Mouse (Mus musculus): ENCODE measurements around the gene Csnk1d. TPM values are rescaled to one million over a fixed set of nuclear protein-coding genes. Genes with fewer than 3 reads are reported as not detected.

Gene Csnk1d
- 100 to 1,000 TPM; 115 TPM for total RNA-seq (2021)
- long read RNA-seq, transcript Csnk1d-201 (9 exons, 3,675 nt) = major isoform, 42 of 99 reads
- long read RNA-seq, transcript Csnk1d-202 (10 exons, 3,500 nt) = minor isoform, 20 of 99 reads
- long read RNA-seq, partial matches to known transcripts = 11 of 99 reads
- long read RNA-seq, other reads (novel, unspliced or antisense) = 26 of 99 reads

DNA sequence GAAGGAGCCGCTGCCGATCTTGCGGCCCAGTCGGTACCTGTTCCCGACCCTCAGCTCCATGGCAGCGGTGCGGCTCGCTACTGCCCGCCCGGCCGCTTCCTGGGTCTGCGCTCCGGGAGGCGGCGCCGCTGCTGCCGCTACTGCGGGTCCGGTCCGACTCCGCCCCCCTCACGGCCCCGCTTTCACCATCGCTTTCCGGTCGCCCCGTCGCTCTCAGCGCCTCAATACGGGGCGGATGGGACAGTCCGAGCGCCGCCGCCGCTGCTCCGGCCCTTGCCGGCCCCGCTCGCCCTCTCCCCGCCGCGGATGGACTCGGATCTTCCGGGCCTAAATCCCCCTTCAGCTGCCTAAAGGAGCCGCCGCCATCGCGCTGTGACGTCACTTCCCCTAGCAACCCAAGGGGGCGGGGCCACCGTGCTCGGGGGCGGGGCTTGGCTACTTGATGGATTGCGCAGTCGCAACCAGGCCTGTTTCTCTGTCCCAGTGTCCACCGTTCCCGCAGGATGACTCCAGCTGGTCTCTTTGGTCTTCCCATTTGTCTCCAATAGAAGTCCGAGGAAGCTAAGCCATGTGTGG, at the start of gene Csnk1d:
Csnk1d (minus strand) TSS at position 380 of the 576 bp plus-strand sequence.
- DNase-seq (ENCODE audit: low spot score in 2 of 2) = peak; percentile 100

DNA sequence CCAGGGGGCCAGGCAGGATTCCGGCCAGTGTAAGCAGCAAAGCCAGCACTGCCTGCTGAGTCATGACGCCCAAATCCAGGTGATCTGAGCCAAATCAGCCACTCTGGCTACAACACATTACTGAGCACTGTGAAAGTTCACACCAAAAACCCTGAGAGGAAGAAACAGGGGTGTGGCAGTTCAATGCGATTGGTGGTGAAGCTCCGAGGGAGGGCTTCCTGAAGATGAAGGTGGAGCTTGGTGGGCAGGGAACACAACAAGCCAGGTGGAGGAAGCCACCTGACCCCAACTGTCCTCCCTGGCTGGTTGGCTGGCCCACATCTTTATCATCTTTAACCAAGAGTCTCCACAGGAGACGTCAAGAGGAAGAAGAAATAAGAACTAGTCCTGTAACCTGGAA, 48.2 kb upstream of the Csnk1d start, which contains the start of gene Cd7:
Cd7 (minus strand) TSS at position 117 of the 400 bp plus-strand sequence.
- no peak for DNase-seq (ENCODE audit: low spot score in 2 of 2)

DNA sequence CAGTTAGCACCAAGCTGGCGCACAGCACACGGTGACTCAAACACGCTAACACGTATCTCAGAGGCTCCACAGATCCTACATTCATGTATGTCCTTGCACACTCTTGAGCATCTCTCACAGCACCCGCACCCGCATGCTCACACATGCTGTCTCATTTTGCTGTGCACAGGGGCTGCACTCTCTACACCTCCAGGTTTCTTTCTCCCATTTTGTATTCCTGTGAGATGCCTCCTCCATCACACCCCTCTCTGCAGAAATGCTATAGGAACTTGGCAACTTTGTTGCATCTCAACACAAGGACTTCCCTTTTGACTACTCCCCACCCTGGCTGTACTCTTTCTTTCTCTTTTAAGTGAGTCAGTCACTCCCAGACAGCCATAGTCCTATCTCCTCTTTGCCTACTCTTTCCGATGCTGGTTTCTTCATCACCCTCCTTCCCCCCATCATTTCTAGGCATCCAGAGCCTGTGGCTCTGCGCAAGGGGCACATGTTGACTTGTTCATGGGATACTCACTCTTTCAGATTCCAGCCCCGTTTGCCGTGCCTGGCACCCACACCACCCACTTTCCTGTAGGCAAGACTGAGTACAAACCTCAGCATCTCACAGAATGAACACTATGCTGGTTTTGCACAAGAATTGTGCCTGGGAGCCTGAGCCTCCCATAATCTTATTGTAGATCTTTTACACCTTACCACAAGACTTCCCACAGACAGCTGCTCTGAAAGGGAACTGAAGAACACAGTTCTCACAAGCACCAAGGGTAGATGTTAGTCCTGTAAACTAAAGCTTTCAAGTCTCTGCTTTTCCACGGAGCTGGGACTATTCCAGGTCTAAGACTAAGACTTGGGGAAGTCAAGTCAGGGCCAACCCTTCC, 47.5 kb upstream of the Csnk1d start:
- DNase-seq (ENCODE audit: low spot score in 2 of 2) = no peak

DNA sequence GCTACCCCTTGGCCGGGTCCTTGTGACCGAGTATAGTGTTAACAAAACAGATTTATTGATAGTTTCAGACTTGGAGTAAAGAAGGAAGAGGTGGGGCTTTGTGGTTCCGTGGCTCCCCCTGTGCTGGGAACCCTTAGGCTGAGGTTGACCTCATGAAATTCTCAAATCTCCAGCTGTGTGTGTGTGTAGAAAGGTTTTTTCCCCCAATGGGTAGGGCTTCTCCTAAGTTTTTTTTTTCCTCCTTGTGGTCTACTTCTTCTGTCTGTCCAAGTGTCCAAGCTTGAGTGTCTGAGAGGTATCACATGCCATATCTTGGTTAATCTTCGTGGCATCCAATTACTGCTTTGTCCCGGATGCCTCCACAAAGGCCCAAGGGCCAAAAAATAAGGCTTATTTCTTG, 42.0 kb upstream of the Csnk1d start:
- no peak for DNase-seq (ENCODE audit: low spot score in 2 of 2)

DNA sequence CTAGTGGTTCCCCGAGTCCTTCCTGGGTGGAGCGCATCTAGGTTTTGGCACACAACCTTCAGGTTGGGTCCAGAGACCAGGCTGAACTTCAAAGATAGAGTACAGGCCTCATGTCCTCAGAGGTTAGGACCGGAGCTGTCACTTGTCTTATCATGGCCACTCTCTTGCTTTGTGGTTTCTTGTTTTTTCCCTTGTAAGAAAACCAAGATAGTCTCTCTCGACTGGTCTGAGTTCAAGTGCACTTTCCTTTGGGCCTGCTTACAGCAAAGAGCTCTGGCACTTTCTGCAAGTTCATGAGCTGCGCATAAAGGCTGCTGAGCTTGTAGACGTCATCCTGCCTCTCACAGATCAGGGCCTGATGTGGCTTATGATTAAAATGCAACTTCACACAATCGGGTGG, 36.1 kb upstream of the Csnk1d start:
- DNase-seq (ENCODE audit: low spot score in 2 of 2) = no peak

DNA sequence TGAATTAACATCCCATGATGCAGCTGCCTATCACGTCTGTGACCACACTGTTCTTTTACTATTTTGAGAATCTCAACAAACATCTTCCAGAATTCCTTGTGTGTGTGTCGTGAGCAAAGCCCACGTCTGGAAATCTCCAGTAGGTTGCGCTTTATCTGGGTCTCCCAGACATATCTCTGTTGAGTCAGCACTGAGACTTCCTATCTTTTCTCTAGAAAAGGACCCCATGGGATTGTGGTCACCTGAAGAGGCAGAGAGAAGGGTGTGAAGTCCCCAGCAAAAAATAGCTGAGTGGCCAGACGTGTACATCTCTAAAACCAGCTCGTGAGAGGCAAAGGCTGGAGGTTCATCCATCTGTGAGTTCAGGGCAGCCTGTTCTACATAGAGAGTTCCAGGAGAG, 33.0 kb upstream of the Csnk1d start:
- DNase-seq (ENCODE audit: low spot score in 2 of 2) = no peak

DNA sequence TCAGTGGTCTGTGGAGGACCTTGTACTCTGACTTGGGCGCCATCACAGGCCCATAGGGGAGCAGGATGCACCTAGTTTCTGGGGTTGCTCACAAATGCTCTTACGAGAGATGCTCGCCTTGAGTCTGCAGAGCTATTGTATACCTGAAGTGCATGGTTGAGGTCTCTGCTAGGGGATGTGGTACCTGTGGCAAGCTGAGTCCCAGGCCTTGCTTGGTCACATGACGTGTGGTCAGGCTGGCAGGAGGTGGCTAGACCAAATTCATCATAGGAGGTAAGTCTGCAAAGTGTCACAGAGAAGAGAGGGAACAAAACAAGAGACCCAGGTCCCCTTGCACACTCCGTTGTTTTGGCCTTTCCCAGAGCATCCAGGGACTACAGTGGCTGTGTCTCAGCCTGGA, 28.4 kb upstream of the Csnk1d start:
- DNase-seq (ENCODE audit: low spot score in 2 of 2) = no peak

DNA sequence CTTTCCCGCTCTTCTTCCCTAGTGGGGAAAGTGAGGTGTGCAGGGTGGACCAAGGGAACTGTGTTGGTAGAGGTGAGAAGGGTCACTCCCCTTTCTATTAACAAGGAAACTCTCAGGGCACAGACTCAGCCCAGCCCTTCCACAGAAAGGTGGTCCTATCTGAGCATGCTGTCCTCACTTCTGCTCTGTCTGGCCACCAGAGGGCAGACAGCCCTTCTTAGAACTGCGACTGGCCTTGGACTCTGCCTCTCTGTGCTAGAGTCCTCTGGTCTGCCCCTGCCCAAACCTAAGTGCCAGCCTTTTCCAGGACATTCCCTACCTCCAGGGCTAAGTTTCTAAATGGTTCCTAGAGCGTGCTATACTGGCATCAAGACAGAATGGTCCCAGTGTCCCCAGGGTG, 26.6 kb upstream of the Csnk1d start:
- peak; percentile 66 to 77 for DNase-seq (ENCODE audit: low spot score in 2 of 2)

DNA sequence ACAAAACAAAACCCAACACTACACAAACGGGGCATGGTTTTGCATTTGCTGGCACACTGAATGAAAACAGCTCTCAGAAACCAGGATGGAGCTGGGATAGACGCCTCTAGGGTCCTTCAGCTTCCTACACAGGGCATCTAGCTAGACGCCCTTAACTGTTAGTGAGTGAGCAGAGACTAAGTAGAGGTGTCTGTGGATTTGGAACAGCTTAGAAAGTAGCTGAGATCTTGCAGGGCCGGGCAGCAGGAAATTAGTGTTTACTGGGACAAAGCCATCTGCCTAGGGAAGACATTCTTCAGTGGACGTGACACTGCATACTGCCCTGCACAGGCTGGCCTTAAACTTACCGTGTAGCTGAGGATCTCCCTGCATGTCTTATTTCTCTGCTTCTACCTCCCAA, 24.3 kb upstream of the Csnk1d start:
- DNase-seq (ENCODE audit: low spot score in 2 of 2) = no peak

DNA sequence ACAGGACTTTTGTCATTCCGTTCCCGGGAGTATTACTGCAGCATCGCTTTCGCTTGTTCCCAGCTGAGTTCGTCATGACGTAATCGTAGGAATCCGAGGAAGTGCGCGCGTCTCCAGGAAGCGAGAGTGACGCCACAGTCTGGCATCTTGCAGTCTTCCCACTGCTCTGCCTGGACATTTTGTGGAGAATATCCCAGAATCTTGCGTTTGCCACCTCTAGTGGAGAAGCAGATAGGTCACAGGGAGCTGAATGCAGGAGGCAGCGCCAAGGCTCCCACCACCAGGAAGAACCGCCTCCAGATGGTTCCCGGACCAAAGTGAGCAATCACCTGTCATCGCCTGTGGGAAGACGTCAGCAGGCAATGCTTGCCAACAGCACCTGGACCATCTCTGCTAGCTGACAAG, 23.8 kb upstream of the Csnk1d start:
- DNase-seq (ENCODE audit: low spot score in 2 of 2) = peak in 1 of 2 experiments; percentile 17

DNA sequence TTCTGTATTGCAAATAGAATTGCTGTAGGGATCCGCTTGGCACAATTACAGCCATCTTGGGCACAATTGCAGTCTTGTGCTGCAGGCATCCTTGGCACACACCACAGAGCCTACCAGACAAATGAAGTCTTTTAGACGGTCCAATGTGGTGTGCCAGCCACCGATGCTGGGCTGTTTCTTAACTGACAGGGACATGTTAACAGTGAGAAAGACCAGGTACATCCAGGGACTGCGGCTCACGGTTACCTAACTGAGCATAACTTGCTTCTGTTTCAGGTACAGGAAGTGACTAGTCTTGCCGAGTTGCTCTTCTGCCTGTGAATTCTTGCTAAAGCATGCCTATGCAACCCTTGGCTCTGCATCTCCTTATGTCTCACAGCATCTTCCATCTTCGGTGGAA, 22.5 kb upstream of the Csnk1d start:
- peak in 1 of 2 experiments; percentile 24 for DNase-seq (ENCODE audit: low spot score in 2 of 2)

DNA sequence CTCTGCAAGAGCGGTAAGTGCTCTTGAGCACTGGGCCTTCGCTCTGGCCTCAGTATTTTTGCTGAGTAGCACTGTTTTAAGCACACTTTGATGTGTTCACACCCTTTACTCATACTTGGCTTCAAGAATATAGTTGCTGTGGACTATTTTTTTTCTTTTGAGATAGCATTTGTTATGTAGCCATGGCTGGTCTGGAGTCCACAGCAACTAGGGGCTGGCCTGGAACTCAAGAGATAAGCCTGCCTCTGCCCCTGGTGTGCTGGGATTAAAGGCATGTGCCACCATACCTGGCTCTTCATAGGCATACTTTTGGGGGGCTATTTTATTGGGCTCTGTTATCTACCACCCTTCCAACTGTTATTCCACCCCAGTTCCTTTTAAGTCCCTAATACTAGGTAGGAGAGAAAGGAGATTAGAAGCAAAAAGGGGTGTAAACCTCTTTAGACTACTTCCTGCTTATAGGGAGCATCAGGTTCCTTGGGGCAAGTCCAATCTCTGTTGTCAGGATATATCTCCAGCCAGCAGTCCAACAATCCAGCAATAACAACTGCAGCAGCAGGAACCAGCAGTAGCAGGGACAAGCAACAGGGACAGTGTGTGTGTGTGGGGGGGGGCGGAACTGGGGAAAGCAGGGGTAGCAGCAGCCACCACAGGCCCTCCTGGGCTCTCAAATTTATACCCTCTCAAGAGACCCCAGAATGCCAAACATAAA, 19.1 kb upstream of the Csnk1d start:
- no peak for DNase-seq (ENCODE audit: low spot score in 2 of 2)

DNA sequence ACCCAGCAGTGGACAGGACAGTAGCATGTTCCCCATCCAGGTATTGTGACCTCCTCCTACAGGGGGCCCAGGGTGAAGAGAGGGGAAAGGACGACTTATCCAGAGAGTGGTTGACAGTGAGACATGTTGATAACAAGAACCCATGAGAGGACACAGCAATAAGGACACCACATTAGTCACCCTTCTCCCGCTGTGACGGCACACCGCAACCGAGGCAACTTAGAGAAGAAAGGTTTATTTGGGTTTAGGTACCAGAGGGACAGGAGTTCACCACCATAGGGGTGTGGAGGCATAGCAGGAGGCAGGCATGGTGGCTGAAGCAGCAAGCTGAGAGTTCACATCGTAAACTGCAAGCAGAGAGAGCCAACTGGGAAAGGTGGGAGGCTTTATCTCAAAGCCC, 15.1 kb upstream of the Csnk1d start:
- no peak for DNase-seq (ENCODE audit: low spot score in 2 of 2)

DNA sequence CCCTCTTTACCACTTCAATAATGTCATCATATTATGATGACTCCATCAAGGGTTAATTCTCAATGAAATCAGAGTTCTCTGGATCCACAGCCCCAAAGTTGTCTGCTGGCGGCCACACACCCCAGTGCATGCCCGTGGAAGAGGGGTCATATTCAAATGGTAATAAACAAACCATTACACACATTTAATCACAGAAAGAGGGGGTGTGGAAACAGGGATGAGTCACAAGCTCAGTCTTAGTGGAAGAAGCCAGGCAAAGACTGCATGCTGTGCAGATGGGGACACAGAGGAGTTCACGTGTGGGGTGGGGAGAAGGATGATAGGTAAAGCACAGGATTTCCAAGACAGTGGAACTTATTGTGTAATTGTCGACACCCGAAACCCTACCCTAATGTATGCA, 13.2 kb upstream of the Csnk1d start:
- DNase-seq (ENCODE audit: low spot score in 2 of 2) = no peak

DNA sequence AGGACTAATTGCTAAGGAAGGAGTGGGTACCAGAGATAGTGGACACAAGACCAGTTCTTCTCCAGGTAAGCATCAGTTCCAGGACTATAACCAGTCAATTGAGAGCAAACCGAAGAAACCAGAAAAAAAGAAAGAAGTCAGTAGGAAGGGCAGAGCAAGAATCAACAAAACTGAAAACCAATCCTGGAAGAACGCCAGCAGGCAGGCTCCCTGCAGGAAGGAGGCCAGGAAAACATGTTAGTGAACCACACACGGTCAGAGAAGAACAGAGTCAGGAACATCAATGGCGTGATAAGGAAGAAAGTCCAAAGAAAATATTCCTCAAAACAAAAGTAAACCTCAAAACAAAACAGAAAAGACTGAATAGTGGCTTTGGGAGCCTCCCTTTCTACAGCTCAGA, 10.8 kb upstream of the Csnk1d start:
- peak in 1 of 2 experiments; percentile 27 for DNase-seq (ENCODE audit: low spot score in 2 of 2)

DNA sequence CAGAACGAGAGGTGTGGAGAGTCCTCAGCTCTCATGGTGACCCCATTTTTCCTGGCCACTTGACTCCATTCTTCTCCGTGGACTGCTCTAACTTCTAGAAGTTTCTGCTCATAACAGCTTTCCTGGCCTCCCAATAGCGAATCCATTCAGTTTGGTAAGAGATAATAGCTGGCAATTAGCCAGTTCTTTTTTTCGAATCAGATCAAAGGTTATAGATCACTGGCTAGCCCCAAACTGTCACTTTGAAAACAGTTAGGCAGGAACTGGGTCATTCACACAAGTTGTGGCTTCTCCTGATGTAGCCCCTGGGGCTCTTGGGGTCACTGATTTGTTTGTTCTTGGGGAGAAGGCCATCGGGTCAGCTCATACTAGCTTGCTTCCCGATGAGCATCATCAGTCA, 3.6 kb upstream of the Csnk1d start:
- no peak for DNase-seq (ENCODE audit: low spot score in 2 of 2)

DNA sequence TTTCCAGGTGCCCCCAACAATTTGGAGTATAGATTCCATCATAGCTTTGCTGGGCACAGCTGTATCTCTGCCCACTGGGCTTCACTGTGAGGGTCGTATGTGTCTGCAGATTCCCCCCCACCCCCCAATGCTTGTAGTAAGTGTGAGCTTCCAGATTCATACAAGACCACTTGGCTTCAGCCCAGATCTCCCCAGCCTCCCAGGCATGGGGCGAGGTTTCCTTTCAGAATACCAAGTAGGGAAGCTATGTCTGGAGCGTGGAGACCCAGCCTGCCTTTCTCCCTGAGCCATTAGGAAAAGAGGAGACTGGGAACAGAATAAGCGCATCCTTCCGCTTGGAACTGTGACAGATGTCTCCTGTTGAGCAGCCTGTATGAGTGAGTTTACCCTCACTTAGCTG, 2.5 kb upstream of the Csnk1d start:
- peak in 1 of 2 experiments; percentile 24 for DNase-seq (ENCODE audit: low spot score in 2 of 2)

DNA sequence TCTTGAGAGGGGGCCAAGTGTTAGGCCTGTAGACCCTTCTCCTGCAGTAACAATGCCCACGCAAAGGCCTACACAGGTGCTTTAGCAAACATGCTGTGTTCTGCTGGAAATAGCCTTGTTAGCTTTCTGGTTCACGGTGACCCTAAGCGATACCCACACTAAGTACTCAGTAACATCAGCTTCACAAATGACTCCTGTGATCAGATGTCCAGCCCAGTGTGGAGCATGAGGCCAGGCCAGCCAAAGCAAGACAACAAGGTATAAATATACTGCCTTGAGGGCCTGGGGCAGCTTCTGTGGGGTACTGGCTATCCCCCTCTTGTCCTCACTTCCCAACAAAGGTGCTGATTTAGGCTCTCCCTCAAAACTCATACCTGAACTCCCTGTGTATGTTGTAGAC, 1.9 kb upstream of the Csnk1d start:
- DNase-seq (ENCODE audit: low spot score in 2 of 2) = no peak

DNA sequence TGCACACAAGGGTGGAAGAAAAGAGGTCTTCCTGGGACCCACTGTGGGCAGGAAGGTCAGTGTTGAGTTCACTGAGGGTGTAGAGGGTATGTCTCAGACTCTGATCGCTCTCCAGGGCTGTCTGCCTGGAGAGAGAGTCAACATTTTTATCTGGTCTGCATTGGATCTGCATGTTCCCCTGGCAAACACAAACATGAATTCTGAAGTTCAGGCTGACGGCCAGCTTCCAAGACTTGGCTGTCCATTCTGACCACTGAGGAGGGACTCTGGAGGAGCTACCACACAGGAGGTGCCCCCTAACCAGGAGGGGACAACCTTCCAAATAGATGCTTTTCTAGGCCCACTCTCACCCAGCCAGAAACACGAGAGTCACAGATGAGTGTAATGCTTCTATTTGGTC, 661 bp upstream of the Csnk1d start:
- DNase-seq (ENCODE audit: low spot score in 2 of 2) = peak; percentile 24 to 25

DNA sequence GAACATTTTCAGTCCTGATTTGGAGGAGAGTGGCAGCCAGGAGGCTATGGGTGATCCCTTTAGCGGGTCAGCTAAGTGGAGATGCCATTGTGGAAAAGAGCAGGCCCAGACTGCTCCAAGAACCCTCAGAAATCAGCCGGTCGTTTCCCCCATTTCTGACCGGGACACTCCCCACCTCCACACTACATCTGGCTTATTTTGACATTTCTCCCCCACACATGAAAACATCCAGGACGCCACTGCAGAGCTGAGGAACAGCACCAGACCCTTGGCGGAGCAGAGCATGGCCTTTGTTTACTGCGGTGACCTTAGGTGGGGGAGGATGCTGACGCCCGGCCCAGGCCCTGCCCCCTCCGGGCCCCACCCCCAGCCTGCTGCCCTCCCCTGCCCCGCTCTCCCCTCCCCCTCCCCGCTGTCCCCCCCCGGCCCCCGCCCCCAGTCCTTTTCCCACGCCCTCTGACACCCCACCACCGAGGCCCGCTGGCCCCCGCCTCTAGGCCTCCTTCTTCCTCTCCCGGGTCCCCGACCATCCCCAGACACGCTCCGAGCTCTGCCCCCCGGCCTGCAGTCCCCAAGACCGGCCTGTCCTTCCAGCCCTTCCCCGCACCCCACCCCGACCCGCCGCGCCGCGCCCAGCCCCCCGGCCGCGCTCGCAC, 876 bp downstream of the Csnk1d start:
- peak in 1 of 2 experiments; percentile 13 for DNase-seq (ENCODE audit: low spot score in 2 of 2)

DNA sequence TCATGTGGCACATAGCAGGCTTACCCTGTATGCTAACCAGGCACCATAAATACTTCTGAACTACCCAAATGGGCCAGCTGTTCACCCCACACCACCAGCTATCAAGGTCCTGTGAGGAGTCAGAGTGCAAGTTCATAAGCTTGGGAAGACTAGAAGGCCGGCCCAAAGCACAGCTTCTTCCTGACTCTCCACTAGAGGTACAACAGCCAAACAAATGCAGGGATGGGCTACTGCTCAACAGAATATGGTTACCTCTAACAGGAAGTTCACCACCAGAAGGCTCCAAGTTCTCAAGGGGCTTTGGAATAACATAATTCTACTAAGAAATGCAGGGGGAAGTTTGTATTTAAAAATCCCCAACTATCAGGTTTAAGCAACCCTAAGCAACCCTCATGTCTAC, 1.6 kb downstream of the Csnk1d start:
- DNase-seq (ENCODE audit: low spot score in 2 of 2) = no peak

Data from layer of hippocampus, postnatal 10 days (tissue).